Mouse (Mus musculus) megakaryocyte, embryonic 14.5 days (primary cell): ENCODE data around the gene Enox1.

Experiments used
- FLI1 ChIP-seq: IDR thresholded peaks from 2 replicates; pipeline ENCODE4 v1.6.1; 2012; ENCODE audit warnings: low read length, inconsistent platforms, mixed read lengths
- GATA1 ChIP-seq: IDR thresholded peaks from 3 replicates; pipeline ENCODE4 v1.6.1; 2012; ENCODE audit warnings: mixed read lengths, low read length, inconsistent platforms, borderline replicate concordance

DNA sequence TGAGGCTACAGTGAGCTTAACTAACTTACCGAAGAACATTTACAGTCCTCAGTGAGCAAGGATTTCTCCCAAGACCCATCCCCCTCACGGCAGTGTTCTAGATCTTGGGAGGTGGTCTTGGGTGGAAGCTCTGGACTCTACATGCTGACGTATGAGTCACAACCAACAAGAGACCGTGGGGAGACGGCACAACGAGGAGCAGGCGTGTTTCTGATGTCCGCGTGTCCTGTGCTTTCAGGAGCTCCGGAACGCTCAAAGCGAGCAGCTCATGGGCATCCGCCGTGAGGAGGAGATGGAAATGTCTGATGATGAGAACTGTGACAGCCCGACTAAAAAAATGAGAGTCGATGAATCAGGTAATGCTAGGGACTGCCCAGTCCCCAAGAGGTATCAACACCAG lies 458.6 kb downstream of the Enox1 start:
- TF ChIP-seq FLI1 (no peak), GATA1 (no peak)
